Mouse (Mus musculus) forebrain, postnatal 0 days (tissue): ENCODE results near the gene Fez2. TPM values are rescaled to one million over a fixed set of nuclear protein-coding genes. Genes with fewer than 3 reads are reported as not detected.

Experiments used
- ATAC-seq: fragments of 200-750 bp; cut with Nextera tagmentation; 2 replicates; pipeline ENCODE4 v1.8.0; 2017; ENCODE audit warnings: mild to moderate bottlenecking, moderate library complexity
- DNase-seq: peaks from one replicate; pipeline ENCODE4 v3.0.0-alpha.2; 2015
- H3K27ac ChIP-seq: fragments of 300-500 bp; sonication (generic); 2 replicates; pipeline ENCODE4 v1.5.1; 2014; ENCODE audit warnings: low read depth, mild to moderate bottlenecking, antibody characterized with exemption, low read length, moderate library complexity, mixed read lengths
- H3K27me3 ChIP-seq: fragments of 300-500 bp; sonication (generic); 2 replicates; pipeline ENCODE4 v1.6.1; 2014; ENCODE audit warnings: mild to moderate bottlenecking, low read length, mixed read lengths; ENCODE audit not compliant: insufficient read depth
- H3K36me3 ChIP-seq: fragments of 300-500 bp; sonication (generic); 2 replicates; pipeline ENCODE4 v1.6.1; 2014; ENCODE audit warnings: mild to moderate bottlenecking, moderate library complexity; ENCODE audit not compliant: insufficient read depth
- H3K4me1 ChIP-seq: fragments of 300-500 bp; sonication (generic); 2 replicates; pipeline ENCODE4 v1.6.1; 2014; ENCODE audit warnings: antibody characterized with exemption; ENCODE audit not compliant: insufficient read depth
- H3K4me2 ChIP-seq: fragments of 300-500 bp; sonication (generic); 2 replicates; pipeline ENCODE4 v1.6.1; 2014; ENCODE audit warnings: low read depth, mild to moderate bottlenecking, moderate library complexity
- H3K4me3 ChIP-seq: fragments of 300-500 bp; sonication (generic); 2 replicates; pipeline ENCODE4 v1.5.1; 2014; ENCODE audit warnings: low read depth, low read length, mixed read lengths
- H3K9ac ChIP-seq: fragments of 300-500 bp; sonication (generic); 2 replicates; pipeline ENCODE4 v1.6.1; 2014; ENCODE audit warnings: mild to moderate bottlenecking
- H3K9me3 ChIP-seq: fragments of 300-500 bp; sonication (generic); 2 replicates; pipeline ENCODE4 v1.6.1; 2016; ENCODE audit warnings: low read length
- CTCF ChIP-seq: sonication (generic); IDR thresholded peaks from 2 replicates; pipeline ENCODE4 v1.5.1; 2016; ENCODE audit warnings: antibody characterized with exemption, control low read depth, low read depth
- WGBS: fragments of 180-500 bp; shearing (Covaris S2); extraction: QIAGEN DNeasy Blood & Tissue Kit; methylation state at CpG from one replicate; pipeline ENCODE4 v1.1.7; 2014; 5-methylcytosine and 5-hydroxymethylcytosine counted together
- polyA plus RNA-seq: library from polyadenylated mRNA; unstranded; fragments of >200 nt; fragmentation: Nextera tagmentation; extraction: Ambion mirVana; gene quantifications from 2 replicates; pipeline ENCODE4 v1.2.1, GENCODE M21; 2015
- total RNA-seq: library from RNA; depleted of rRNA; stranded (reverse); fragments of >200 nt; gene quantifications from 2 replicates; pipeline ENCODE4 v1.2.3, GENCODE M21; 2014; rRNA removed

Gene Fez2
- total and polyA plus RNA-seq, 2 experiments from 2014 or later = 57.9 to 65.9 TPM

DNA sequence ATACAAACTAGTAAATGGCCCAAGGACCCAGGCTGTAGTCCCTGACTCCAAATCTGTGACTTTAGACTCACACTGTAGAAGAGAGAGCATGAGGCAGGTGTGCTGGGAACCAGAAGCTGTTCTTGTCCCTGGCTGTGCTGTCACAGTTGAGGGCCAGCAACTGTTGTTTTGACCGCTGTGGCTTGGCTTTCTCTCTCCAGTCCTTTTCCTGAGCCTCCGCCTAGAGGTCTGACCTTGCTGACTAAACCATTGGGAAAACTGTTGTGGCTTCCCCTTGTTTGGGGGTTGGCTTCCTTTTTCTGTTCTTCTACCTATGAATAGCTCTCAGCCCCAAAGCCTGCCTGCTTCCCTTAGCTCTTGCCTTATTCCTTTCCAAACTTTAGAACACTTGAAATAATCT lies 91.6 kb downstream of the Fez2 start:
- Histone ChIP-seq H3K4me3 (no peak overlapping the region), H3K27ac (no peak overlapping the region), H3K4me1 (0 out of 2 replicates have a peak, but pooled peaks cover 4% of the 10 kb centered on the region), H3K9me3 (no peaks in the 10 kb centered on the region), H3K9ac (no peak overlapping the region), H3K27me3 (no peaks in the 10 kb centered on the region), H3K36me3 (no peaks in the 10 kb centered on the region), H3K4me2 (no peak overlapping the region)
- no peak for DNase-seq
- TF ChIP-seq CTCF = no peak
- no peak for ATAC-seq
- WGBS = 86% methylated on average over 2 of the region's 2 CpGs

DNA sequence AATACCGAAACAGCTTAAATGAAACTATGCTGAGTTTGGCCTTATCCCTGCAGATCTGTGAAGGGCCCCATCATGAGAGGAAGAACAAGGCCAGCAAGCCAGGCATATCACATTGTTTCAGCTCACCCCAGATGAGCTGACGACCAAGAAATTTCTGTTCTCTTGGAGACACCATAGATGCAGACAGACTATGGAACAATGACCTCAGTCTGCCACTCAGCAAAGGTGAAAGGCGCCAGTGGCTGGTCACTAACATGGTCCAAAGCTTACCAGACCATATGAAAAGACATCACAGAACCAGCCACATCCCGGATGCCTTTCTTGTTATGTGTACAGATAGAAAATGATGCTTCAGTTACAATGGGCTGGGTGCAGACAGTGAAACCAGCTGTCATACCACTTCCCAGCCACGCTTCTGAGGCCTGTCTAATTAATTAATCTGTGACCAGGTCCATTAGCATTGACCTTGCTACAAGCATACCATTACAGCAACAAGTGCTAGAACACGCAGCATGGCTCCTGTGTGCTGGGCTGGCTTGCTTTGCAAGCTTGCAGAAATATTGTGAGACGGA lies 92.1 kb downstream of the Fez2 start:
- H3K4me1 ChIP-seq = 0 out of 2 replicates have a peak, but pooled peaks cover 4% of the 10 kb centered on the region
- H3K4me3 ChIP-seq = no peak overlapping the region
- no peaks in the 10 kb centered on the region for H3K9me3 ChIP-seq
- TF ChIP-seq CTCF = no peak
- H3K36me3 ChIP-seq = no peaks in the 10 kb centered on the region
- DNase-seq = no peak
- H3K4me2 ChIP-seq = no peak overlapping the region
- H3K9ac ChIP-seq = no peak overlapping the region
- WGBS = 77% methylated on average over 7 of the region's 7 CpGs
- H3K27me3 ChIP-seq = no peaks in the 10 kb centered on the region
- no peak for ATAC-seq
- no peak overlapping the region for H3K27ac ChIP-seq

DNA sequence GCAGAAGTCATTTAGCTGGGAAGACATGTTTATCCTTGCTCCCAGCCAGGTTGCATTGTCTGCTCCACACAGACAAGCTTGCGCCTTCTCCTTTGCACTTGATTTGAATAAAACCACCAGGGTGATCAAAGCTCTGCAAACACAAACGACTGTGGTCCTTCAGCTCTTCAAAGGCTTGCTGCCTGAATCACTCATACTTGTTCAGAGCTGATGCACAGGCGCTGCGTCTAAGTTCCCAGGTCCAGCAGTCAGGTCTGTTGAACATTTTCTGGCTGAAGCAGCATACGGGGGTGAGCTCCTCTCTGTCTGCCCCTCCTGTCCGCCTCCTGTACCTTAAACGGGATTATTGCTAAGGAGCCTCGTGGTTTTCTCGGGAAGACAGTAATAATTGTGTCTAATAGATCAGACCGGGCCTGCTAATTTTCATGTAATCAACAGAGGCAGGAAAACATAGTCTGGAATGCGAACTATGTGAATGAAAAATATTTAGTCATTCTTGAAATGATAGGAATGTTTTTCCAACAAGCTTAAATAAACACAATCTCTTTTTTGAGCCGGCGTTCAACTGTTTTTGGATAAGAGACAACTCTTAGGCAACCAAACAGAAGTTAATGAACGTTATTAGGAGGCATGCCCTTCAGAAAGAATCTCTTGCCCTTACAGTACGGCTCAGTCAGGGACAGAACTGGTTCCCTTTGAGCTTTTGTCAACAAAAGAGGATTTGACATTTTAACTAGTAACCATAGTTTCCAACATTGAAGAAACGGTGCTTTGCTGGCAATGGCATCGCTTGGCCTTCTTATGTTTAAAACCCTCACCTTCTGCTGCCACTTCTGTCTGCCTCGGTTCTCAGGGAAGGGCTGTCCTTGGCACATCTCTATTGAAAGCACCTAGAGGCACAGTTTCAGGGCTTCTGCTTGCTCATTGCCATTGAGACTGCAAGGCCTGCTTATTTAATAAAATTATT lies 95.3 kb downstream of the Fez2 start:
- WGBS = 32% methylated on average over 18 of the region's 18 CpGs
- Histone ChIP-seq H3K4me2 (no peak overlapping the region), H3K9ac (no peak overlapping the region), H3K36me3 (no peaks in the 10 kb centered on the region), H3K27ac (peak overlapping the region; percentile 35), H3K27me3 (no peaks in the 10 kb centered on the region), H3K4me3 (no peak overlapping the region), H3K4me1 (0 out of 2 replicates have a peak, but pooled peaks cover 4% of the 10 kb centered on the region), H3K9me3 (no peaks in the 10 kb centered on the region)
- no peak for TF ChIP-seq CTCF
- ATAC-seq = peak; percentile 27; the same call in 1 of the 2 replicates
- DNase-seq = peak; percentile 40

DNA sequence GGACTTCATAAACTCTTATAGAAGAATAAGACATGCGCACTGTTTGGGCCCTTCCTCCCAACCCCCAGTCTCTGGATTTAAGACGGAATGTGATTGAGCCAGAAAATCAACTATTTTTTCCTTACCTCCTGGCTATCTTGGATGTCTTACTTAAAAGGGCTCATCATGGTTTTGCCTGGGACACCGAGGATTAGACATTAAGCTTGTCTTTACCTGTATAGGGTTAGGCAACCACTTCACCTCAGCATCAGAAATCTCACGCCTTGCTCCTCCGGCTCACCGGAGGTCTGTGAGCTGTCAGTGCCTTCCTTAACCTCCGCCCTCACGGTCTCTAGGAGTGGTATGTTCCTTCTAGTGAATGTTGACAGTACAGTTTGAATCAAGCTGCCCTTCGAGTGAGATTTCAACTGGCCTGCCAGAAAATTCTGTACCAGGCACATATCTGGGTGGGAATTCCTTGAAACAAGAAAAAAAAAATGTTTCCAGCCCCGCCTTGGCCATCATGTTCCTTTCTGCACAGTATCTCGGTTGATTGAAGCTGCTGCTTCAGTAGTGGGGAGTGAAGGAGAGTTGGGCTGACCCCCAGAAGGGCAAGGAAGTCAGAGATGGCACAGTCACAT lies 96.6 kb downstream of the Fez2 start:
- 90% methylated on average over 11 of the region's 11 CpGs for WGBS
- DNase-seq = no peak
- no peak overlapping the region for H3K4me2 ChIP-seq
- H3K27ac ChIP-seq = no peak overlapping the region
- H3K4me1 ChIP-seq = 0 out of 2 replicates have a peak, but pooled peaks cover 4% of the 10 kb centered on the region
- ATAC-seq = no peak
- no peaks in the 10 kb centered on the region for H3K9me3 ChIP-seq
- H3K4me3 ChIP-seq = no peak overlapping the region
- TF ChIP-seq CTCF = no peak
- no peaks in the 10 kb centered on the region for H3K27me3 ChIP-seq
- no peak overlapping the region for H3K9ac ChIP-seq
- H3K36me3 ChIP-seq = no peaks in the 10 kb centered on the region

Other genes starting within 250 kb of the Fez2 start
- 55.9 and 88.9 TPM in 2 replicates for gene Crim1, start 217.9 kb downstream of the Fez2 start, total RNA-seq
- gene Crim1, start 217.9 kb downstream of the Fez2 start, polyA plus RNA-seq = 7.1 and 14.1 TPM in 2 replicates
- 6.8 and 11.5 TPM in 2 replicates for gene Vit, start 89.9 kb upstream of the Fez2 start, total RNA-seq
- 8.3 and 12.0 TPM in 2 replicates for gene Vit, start 89.9 kb upstream of the Fez2 start, polyA plus RNA-seq